Mouse (Mus musculus): ENCODE results near the gene Slc16a3. TPM values are rescaled to one million over a fixed set of nuclear protein-coding genes. Genes with fewer than 3 reads are reported as not detected.

Slc16a3 gene
- polyA plus RNA-seq, 1 experiment from 2014 or later, result 73.5 TPM

DNA sequence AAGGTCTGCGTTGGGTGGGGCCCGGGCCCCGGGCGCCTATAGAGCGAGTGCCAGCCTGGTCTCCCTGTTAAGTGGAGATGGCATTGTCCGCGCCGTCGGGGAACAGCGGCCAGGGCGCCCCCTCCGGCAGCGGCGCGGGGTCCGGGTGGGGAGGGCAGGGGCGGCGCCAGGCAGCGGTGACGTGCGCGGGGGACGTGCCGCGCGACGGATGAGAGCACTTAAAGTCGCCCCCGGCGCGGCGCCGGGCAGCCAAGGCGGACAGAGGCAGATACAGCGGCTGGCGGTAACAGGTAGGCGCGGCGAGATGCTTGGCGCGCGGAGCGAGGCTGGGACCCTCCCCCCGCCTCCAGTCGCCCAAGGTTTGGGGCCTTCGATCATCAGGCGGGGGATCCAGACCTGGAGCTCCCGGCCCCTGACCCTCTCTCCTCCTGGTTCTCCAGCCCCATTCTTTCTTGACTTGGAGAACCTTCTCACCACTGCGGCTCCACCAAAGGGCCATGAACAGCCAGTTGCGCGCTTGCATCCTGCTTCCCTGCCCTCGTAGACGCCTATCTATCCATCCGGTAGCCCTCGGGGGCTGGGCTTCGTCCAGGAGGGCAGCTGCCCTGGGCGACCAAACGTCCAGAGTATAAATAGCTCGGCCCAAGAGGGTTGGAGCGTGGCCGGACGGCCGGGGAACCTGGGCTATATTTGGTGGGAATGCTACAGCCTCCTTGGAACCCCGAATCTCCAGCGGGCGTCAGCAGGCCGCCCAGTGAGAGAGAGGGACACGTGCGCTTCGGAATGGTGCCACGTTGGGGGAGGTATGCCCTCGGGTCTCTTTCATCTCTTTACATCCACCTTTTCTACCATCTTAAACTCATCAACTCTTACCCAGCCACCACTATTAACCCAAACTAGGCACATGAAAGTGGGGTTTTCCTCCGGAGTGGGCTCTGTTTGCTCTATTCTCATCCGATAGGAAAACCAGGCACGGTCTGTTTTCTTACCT is 876 bp downstream of the Slc16a3 start:
- H3K9ac ChIP-seq, result peak overlapping the region; percentile 81
- H3K4me1 ChIP-seq (replicated peaks), result peaks cover 65% of the 10 kb centered on the region
- H3K4me3 ChIP-seq (replicated peaks), result peak overlapping the region; percentile 67
- peak; percentile 7; the same call in 1 of the 2 replicates for ATAC-seq (ENCODE audit: insufficient read depth)
- H3K27ac ChIP-seq (replicated peaks), result peak overlapping the region; percentile 92
- peaks cover 56% of the 10 kb centered on the region for H3K27me3 ChIP-seq
- peaks cover 7% of the 10 kb centered on the region for H3K36me3 ChIP-seq (replicated peaks)
- H3K9me3 ChIP-seq (replicated peaks), result no peaks in the 10 kb centered on the region
- 3% methylated on average over 75 of the region's 75 CpGs for WGBS (ENCODE audit: insufficient replicate concordance)
- peak overlapping the region; percentile 95 for H3K4me2 ChIP-seq

- H3K4me2 ChIP-seq, result peak overlapping the region; percentile 95
- 34% methylated on average over 10 of the region's 10 CpGs for WGBS (ENCODE audit: insufficient replicate concordance)
- H3K27ac ChIP-seq (replicated peaks), result peak overlapping the region; percentile 92
- peak overlapping the region; percentile 67 for H3K4me3 ChIP-seq (replicated peaks)
- peaks cover 13% of the 10 kb centered on the region for H3K36me3 ChIP-seq (replicated peaks)
- peaks cover 49% of the 10 kb centered on the region for H3K27me3 ChIP-seq
- no peaks in the 10 kb centered on the region for H3K9me3 ChIP-seq (replicated peaks)
- peak overlapping the region; percentile 81 for H3K9ac ChIP-seq
- H3K4me1 ChIP-seq (replicated peaks), result peaks cover 72% of the 10 kb centered on the region
- ATAC-seq (ENCODE audit: insufficient read depth), result no peak
Measured at GRCm38 (mm10) chr11:120949863-120950262, 1.6 kb downstream of the Slc16a3 start.

GRCm38 (mm10) chr11:120950281-120951202 is 2.3 kb downstream of the Slc16a3 start:
- H3K36me3 ChIP-seq (replicated peaks), result peaks cover 20% of the 10 kb centered on the region
- peak overlapping the region; percentile 95 for H3K4me2 ChIP-seq
- H3K9me3 ChIP-seq (replicated peaks), result no peaks in the 10 kb centered on the region
- H3K27ac ChIP-seq (replicated peaks), result peak overlapping the region; percentile 92
- H3K4me1 ChIP-seq (replicated peaks), result peaks cover 77% of the 10 kb centered on the region
- peak; percentile 83 for ATAC-seq (ENCODE audit: insufficient read depth)
- H3K27me3 ChIP-seq, result peaks cover 42% of the 10 kb centered on the region
- peak overlapping the region; percentile 81 for H3K9ac ChIP-seq
- H3K4me3 ChIP-seq (replicated peaks), result peak overlapping the region; percentile 67
- 4% methylated on average over 39 of the region's 39 CpGs for WGBS (ENCODE audit: insufficient replicate concordance)

DNA sequence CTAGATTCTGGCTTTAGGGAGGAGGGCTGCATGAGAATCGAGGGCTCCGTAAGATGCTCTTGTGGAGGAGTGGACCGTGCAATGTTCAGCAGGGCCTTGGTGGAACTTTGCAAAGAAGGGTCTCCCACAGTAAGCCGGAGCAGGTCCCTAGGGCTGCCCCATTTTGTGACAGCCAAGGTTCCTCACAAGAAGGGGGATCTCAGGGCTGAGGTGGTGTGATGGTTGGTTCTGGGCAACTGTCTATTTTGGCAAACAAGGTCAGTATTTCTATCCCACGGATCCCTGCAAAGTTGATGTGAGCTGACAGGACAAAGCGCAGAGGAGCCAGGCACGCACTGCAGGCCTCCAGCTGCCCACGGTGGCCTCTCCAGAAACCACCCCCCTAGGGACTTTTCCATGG is 3.0 kb downstream of the Slc16a3 start:
- Histone ChIP-seq H3K4me2 (peak overlapping the region; percentile 95), H3K9ac (peak overlapping the region; percentile 62), H3K36me3 (replicated peaks) (peaks cover 27% of the 10 kb centered on the region), H3K4me1 (replicated peaks) (peaks cover 77% of the 10 kb centered on the region), H3K9me3 (replicated peaks) (no peaks in the 10 kb centered on the region), H3K27ac (replicated peaks) (peak overlapping the region; percentile 92), H3K4me3 (replicated peaks) (peak overlapping the region; percentile 67), H3K27me3 (peaks cover 38% of the 10 kb centered on the region)
- WGBS (ENCODE audit: insufficient replicate concordance), result 39% methylated on average over 8 of the region's 8 CpGs
- ATAC-seq (ENCODE audit: insufficient read depth), result no peak

- H3K4me1 ChIP-seq (replicated peaks), result peaks cover 81% of the 10 kb centered on the region
- peak overlapping the region; percentile 67 for H3K4me3 ChIP-seq (replicated peaks)
- H3K27ac ChIP-seq (replicated peaks), result peak overlapping the region; percentile 92
- peak overlapping the region; percentile 95 for H3K4me2 ChIP-seq
- peaks cover 30% of the 10 kb centered on the region for H3K27me3 ChIP-seq
- H3K9me3 ChIP-seq (replicated peaks), result no peaks in the 10 kb centered on the region
- H3K36me3 ChIP-seq (replicated peaks), result peaks cover 35% of the 10 kb centered on the region
- peak; percentile 51 for ATAC-seq (ENCODE audit: insufficient read depth)
- 59% methylated on average over 9 of the region's 9 CpGs for WGBS (ENCODE audit: insufficient replicate concordance)
- H3K9ac ChIP-seq, result peak overlapping the region; percentile 62
Measured at GRCm38 (mm10) chr11:120951731-120952730, 3.8 kb downstream of the Slc16a3 start.

DNA sequence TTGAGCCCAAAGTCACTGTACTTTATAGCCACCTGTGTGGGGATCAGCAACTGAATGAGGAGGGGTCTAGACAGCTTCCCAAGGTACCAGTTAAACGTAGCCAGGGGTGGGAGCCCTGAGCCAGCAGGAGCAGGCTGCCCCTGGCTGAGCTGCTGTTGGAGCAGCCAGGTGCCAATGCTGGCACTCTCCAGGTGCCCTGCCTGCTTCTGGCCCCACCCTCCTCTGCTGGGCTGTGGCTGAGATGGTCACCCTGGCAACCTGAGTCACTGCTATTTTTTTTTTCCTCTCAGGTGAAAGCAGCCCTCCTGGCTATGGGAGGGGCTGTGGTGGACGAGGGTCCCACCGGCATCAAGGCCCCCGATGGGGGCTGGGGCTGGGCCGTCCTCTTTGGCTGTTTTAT is 6.7 kb downstream of the Slc16a3 start:
- Histone ChIP-seq H3K27ac (replicated peaks) (no peak overlapping the region), H3K36me3 (replicated peaks) (peaks cover 64% of the 10 kb centered on the region), H3K4me1 (replicated peaks) (peaks cover 86% of the 10 kb centered on the region), H3K9ac (no peak overlapping the region), H3K27me3 (0 out of 2 replicates have a peak, but pooled peaks cover 2% of the 10 kb centered on the region), H3K9me3 (replicated peaks) (no peaks in the 10 kb centered on the region), H3K4me3 (replicated peaks) (no peak overlapping the region), H3K4me2 (no peak overlapping the region)
- WGBS (ENCODE audit: insufficient replicate concordance), result 73% methylated on average over 5 of the region's 5 CpGs
- no peak for ATAC-seq (ENCODE audit: insufficient read depth)

- 86% methylated on average over 8 of the region's 8 CpGs for WGBS (ENCODE audit: insufficient replicate concordance)
- no peak overlapping the region for H3K4me3 ChIP-seq (replicated peaks)
- H3K36me3 ChIP-seq (replicated peaks), result peaks cover 72% of the 10 kb centered on the region
- H3K27me3 ChIP-seq, result no peaks in the 10 kb centered on the region
- H3K9ac ChIP-seq, result no peak overlapping the region
- H3K9me3 ChIP-seq (replicated peaks), result no peaks in the 10 kb centered on the region
- no peak for ATAC-seq (ENCODE audit: insufficient read depth)
- no peak overlapping the region for H3K4me2 ChIP-seq
- 0 out of 2 replicates have a peak overlapping the region, but pooled peaks have one; percentile 29 for H3K27ac ChIP-seq (replicated peaks)
- H3K4me1 ChIP-seq (replicated peaks), result peaks cover 83% of the 10 kb centered on the region
Measured at GRCm38 (mm10) chr11:120955701-120956100, 7.4 kb downstream of the Slc16a3 start.

GRCm38 (mm10) chr11:120957052-120957451 is 8.8 kb downstream of the Slc16a3 start:
- ATAC-seq (ENCODE audit: insufficient read depth), result no peak
- no peaks in the 10 kb centered on the region for H3K27me3 ChIP-seq
- H3K27ac ChIP-seq (replicated peaks), result no peak overlapping the region; the same call in 1 of the 2 replicates
- H3K9ac ChIP-seq, result no peak overlapping the region
- H3K4me1 ChIP-seq (replicated peaks), result peaks cover 70% of the 10 kb centered on the region
- H3K4me3 ChIP-seq (replicated peaks), result no peak overlapping the region
- H3K9me3 ChIP-seq (replicated peaks), result no peaks in the 10 kb centered on the region
- peaks cover 85% of the 10 kb centered on the region for H3K36me3 ChIP-seq (replicated peaks)
- no peak overlapping the region for H3K4me2 ChIP-seq
- 84% methylated on average over 8 of the region's 8 CpGs for WGBS (ENCODE audit: insufficient replicate concordance)

DNA sequence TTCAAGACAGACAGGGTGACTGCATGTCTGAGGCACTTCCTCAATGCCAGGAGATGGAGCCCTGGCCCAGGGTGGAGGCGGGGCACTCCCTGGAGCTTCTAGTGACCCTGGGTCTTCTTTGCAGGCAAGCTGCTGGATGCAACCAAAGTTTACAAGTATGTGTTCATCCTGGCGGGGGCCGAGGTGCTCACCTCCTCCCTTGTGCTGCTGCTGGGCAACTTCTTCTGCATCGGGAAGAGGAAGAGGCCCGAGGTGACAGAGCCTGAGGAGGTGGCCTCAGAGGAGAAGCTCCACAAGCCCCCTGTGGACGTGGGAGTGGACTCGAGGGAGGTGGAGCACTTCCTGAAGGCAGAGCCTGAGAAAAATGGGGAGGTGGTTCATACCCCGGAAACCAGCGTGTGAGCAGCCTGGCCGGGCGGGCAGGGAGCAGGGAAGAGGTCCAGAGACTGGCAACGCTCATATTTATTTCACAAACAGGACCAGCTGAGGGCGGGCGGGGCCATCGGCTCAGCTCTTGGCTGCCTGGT is 9.5 kb downstream of the Slc16a3 start:
- Histone ChIP-seq H3K4me1 (replicated peaks) (peaks cover 63% of the 10 kb centered on the region), H3K27ac (replicated peaks) (peak overlapping the region; percentile 48), H3K9ac (no peak overlapping the region), H3K27me3 (no peaks in the 10 kb centered on the region), H3K9me3 (replicated peaks) (no peaks in the 10 kb centered on the region), H3K4me3 (replicated peaks) (no peak overlapping the region), H3K36me3 (replicated peaks) (peaks cover 92% of the 10 kb centered on the region), H3K4me2 (no peak overlapping the region)
- 47% methylated on average over 15 of the region's 15 CpGs for WGBS (ENCODE audit: insufficient replicate concordance)
- no peak for ATAC-seq (ENCODE audit: insufficient read depth)

- Histone ChIP-seq H3K27me3 (no peaks in the 10 kb centered on the region), H3K27ac (replicated peaks) (no peak overlapping the region; the same call in 1 of the 2 replicates), H3K4me1 (replicated peaks) (peaks cover 50% of the 10 kb centered on the region), H3K4me3 (replicated peaks) (no peak overlapping the region), H3K36me3 (replicated peaks) (peaks cover 99% of the 10 kb centered on the region), H3K9me3 (replicated peaks) (no peaks in the 10 kb centered on the region), H3K9ac (no peak overlapping the region), H3K4me2 (no peak overlapping the region)
- 90% methylated on average over 18 of the region's 18 CpGs for WGBS (ENCODE audit: insufficient replicate concordance)
- no peak for ATAC-seq (ENCODE audit: insufficient read depth)
Measured at GRCm38 (mm10) chr11:120959066-120959465, 10.8 kb downstream of the Slc16a3 start.
